Mouse (Mus musculus) midbrain, embryonic 11.5 days (tissue): ENCODE measurements around the gene Adam23. TPM values are rescaled to one million over a fixed set of nuclear protein-coding genes. Genes with fewer than 3 reads are reported as not detected.

Experiments
- ATAC-seq: fragments of 200-750 bp; cut with Nextera tagmentation; 2 replicates; pipeline ENCODE4 v1.8.0; 2017; ENCODE audit warnings: moderate TSS enrichment, moderate library complexity; ENCODE audit not compliant: low FRiP score
- DNase-seq: peaks from one replicate; pipeline ENCODE4 v3.0.0; 2015; ENCODE audit warnings: low spot score; ENCODE audit errors: missing footprints
- H3K27ac ChIP-seq: fragments of 300-500 bp; sonication (generic); 2 replicates; pipeline ENCODE4 v1.5.1; 2014; ENCODE audit warnings: low read depth, low read length
- H3K27me3 ChIP-seq: fragments of 300-500 bp; sonication (generic); 2 replicates; pipeline ENCODE4 v1.6.1; 2014; ENCODE audit warnings: mild to moderate bottlenecking, low read length, moderate library complexity, mixed read lengths; ENCODE audit not compliant: control insufficient read depth, insufficient read depth
- H3K36me3 ChIP-seq: fragments of 300-500 bp; sonication (generic); 2 replicates; pipeline ENCODE4 v1.6.1; 2014; ENCODE audit warnings: mild to moderate bottlenecking, low read length, moderate library complexity, mixed read lengths; ENCODE audit not compliant: control insufficient read depth, insufficient read depth
- H3K4me1 ChIP-seq: fragments of 300-500 bp; sonication (generic); 2 replicates; pipeline ENCODE4 v1.6.1; 2014; ENCODE audit warnings: low read length; ENCODE audit not compliant: control insufficient read depth, insufficient read depth
- H3K4me2 ChIP-seq: fragments of 300-500 bp; sonication (generic); 2 replicates; pipeline ENCODE4 v1.6.1; 2014; ENCODE audit warnings: mild to moderate bottlenecking, moderate library complexity
- H3K4me3 ChIP-seq: fragments of 300-500 bp; sonication (generic); 2 replicates; pipeline ENCODE4 v1.5.1; 2014; ENCODE audit warnings: low read depth, low read length
- H3K9ac ChIP-seq: fragments of 300-500 bp; sonication (generic); 2 replicates; pipeline ENCODE4 v1.6.1; 2014; ENCODE audit warnings: low read length
- H3K9me3 ChIP-seq: fragments of 300-500 bp; sonication (generic); 2 replicates; pipeline ENCODE4 v1.6.1; 2016; ENCODE audit warnings: low read length; ENCODE audit not compliant: control insufficient read depth
- WGBS: fragments of 180-500 bp; shearing (Covaris S2); extraction: QIAGEN DNeasy Blood & Tissue Kit; methylation state at CpG from one replicate; pipeline ENCODE4 v1.1.7; 2014; 5-methylcytosine and 5-hydroxymethylcytosine counted together
- polyA plus RNA-seq: library from polyadenylated mRNA; unstranded; fragments of >200 nt; fragmentation: Nextera tagmentation; extraction: Ambion mirVana; gene quantifications from 2 replicates; pipeline ENCODE4 v1.2.1, GENCODE M21; 2014

The Adam23 gene
- polyA plus RNA-seq, 1 experiment from 2014 or later = 8.0 TPM

DNA sequence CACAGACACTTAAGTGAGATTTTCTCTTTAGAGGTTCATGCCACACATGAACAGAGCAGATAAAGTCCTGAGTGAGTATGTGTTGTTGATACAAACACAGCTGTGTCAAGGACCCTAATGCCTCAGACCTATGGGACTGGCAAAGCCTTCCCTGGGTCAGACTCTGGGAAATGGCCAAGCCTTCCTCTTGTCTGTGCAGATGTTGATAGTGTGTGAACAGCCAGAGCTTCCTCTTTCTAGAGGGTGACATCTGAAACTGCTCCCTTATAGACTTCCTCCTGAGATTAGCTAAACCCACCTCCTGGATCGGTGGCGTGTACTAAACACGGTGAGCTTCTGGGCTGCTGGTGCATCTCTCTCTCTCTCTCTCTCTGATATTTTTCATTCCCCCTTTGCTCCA lies 8.2 kb upstream of the Adam23 start:
- no peak overlapping the region for H3K4me2 ChIP-seq
- no peaks in the 10 kb centered on the region for H3K4me1 ChIP-seq
- WGBS = 62% methylated on average over 3 of the region's 3 CpGs
- H3K27me3 ChIP-seq = no peaks in the 10 kb centered on the region
- H3K9me3 ChIP-seq = no peaks in the 10 kb centered on the region
- no peak for DNase-seq
- no peak overlapping the region for H3K4me3 ChIP-seq
- H3K9ac ChIP-seq = no peak overlapping the region
- no peak overlapping the region for H3K27ac ChIP-seq
- H3K36me3 ChIP-seq = no peaks in the 10 kb centered on the region
- ATAC-seq = no peak

DNA sequence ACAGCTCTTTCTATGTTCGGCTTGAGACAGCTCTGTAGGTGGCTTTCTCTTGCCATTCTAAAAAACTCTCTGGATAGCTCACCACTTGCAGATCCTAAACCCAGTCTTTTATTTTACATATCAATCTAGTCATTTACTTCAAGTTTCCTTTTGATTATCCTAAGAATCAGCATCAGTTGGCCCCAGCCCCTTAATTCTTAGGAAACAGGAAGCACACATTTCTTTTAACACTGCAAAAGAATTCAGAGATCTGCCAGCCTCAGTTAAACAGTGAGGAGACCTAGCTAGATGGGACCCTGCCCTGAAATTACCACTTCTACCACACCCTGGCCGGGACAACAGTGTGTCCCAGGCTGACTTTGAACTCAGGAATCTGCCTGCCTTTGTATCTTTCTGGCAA lies 3.5 kb upstream of the Adam23 start:
- Histone ChIP-seq H3K36me3 (no peaks in the 10 kb centered on the region), H3K27me3 (no peaks in the 10 kb centered on the region; the same call in 1 of the 2 replicates), H3K4me2 (no peak overlapping the region), H3K9me3 (no peaks in the 10 kb centered on the region), H3K4me3 (no peak overlapping the region), H3K9ac (no peak overlapping the region), H3K4me1 (peaks cover 3% of the 10 kb centered on the region; the same call in 1 of the 2 replicates), H3K27ac (no peak overlapping the region)
- ATAC-seq (no peak), DNase-seq (no peak)
- WGBS = 49% methylated on average over 2 of the region's 2 CpGs

DNA sequence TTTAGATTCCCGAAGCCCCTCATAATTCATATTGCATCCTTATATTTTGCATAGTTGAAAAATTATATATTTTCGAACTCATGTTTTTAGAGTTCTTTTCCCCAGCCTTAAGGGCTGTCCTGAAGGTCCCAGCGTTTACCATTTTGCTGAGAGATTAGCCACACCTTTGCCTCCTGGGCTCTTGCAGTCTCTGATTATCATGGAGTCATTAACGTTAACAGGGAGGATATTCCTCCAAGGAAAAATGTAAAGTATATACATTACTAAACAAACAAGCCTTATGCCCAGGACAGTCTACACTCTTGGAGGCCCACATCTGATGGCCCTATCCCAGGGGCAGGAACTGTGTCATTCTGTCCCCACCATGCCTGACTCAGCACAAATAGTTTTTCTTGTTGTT lies 3.1 kb upstream of the Adam23 start:
- 76% methylated on average over 4 of the region's 4 CpGs for WGBS
- Histone ChIP-seq H3K4me1 (peaks cover 3% of the 10 kb centered on the region; the same call in 1 of the 2 replicates), H3K4me2 (no peak overlapping the region), H3K27me3 (no peaks in the 10 kb centered on the region; the same call in 1 of the 2 replicates), H3K27ac (no peak overlapping the region), H3K36me3 (no peaks in the 10 kb centered on the region), H3K9me3 (no peaks in the 10 kb centered on the region), H3K4me3 (no peak overlapping the region), H3K9ac (no peak overlapping the region)
- no peak for DNase-seq
- ATAC-seq = no peak

DNA sequence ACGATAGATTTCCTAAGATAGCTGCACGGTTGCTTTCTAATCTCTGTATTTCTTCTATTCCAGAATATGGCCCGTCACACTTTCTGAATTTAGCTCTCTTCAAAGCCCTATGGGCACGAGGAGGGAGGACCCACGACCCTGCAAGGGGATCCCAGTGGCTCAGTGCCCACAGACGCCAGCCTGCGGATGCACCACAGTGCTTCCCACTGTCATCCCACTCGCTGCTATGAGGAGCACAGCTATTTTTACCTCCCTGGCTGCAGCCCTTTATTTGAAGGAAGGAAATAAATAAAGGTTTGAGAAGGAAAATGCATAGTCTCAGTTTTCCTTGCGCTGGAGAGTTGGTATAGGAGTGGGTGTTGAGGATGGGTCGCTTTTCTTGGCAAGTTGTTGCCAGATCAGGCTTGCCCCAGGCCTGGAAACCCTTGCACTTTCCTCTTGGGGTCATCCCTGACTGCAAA lies 512 bp upstream of the Adam23 start:
- H3K9me3 ChIP-seq = no peaks in the 10 kb centered on the region
- H3K4me1 ChIP-seq = peaks cover 3% of the 10 kb centered on the region; the same call in 1 of the 2 replicates
- H3K27ac ChIP-seq = no peak overlapping the region
- H3K36me3 ChIP-seq = no peaks in the 10 kb centered on the region
- WGBS = 58% methylated on average over 10 of the region's 10 CpGs
- DNase-seq (peak; percentile 86), ATAC-seq (peak; percentile 26; the same call in 1 of the 2 replicates)
- peak overlapping the region; percentile 85 for H3K4me3 ChIP-seq
- peak overlapping the region; percentile 91 for H3K9ac ChIP-seq
- H3K27me3 ChIP-seq = no peaks in the 10 kb centered on the region; the same call in 1 of the 2 replicates
- peak overlapping the region; percentile 97 for H3K4me2 ChIP-seq

DNA sequence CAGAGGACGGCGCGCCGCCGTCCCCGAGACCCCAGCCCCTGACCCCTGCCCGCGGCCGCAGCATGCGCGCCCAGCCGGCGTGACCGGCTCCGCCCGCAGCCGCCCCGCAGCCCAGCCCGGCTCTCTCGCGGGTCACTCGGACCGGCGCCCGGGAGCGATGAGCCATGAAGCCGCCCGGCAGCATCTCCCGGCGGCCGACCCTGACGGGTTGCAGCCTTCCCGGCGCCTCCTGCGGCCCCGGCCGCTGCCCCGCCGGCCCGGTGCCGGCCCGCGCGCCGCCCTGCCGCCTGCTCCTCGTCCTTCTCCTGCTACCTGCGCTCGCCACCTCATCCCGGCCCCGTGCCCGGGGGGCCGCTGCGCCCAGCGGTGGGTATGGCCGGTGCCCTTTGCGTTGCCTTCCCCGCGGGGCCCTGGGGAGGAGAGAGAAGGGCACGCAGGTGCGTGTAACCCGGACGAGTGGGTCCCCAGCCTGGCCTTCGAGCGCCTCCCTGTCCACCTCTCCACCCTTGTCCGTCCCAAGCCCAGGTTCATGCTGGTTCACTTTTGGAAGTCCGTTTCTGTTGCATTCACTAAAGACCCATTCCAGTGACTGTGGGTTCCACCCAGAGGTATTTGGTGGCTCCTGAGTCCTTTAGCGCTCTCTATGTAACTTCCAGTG lies 485 bp downstream of the Adam23 start:
- DNase-seq (peak; percentile 92), ATAC-seq (peak; percentile 84)
- peak overlapping the region; percentile 91 for H3K9ac ChIP-seq
- peak overlapping the region; percentile 44 for H3K27ac ChIP-seq
- H3K4me1 ChIP-seq = peaks cover 3% of the 10 kb centered on the region; the same call in 1 of the 2 replicates
- H3K4me3 ChIP-seq = peak overlapping the region; percentile 85
- H3K27me3 ChIP-seq = no peaks in the 10 kb centered on the region; the same call in 1 of the 2 replicates
- peak overlapping the region; percentile 97 for H3K4me2 ChIP-seq
- H3K36me3 ChIP-seq = no peaks in the 10 kb centered on the region
- no peaks in the 10 kb centered on the region for H3K9me3 ChIP-seq
- WGBS = under 1% methylated on average over 52 of the region's 68 CpGs

DNA sequence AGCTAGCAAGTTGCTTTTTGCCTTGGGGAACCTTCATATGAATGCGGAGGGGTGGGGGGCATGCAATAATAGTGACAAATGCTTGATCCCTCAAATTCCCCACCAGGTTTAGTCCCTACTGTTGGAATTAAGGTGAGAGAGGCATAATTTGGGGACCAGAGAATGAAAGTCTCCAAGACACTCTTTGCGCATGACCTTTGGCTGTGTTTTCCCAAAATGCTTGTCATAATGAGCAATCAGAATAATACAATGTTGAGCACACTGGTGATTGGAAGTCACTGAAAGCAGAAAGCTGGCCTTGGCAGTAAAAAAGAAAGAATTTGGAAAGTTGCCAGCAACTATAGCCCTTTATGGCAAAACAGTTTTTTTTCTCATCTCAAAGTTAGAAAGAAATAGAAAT lies 1.0 kb downstream of the Adam23 start:
- DNase-seq (no peak), ATAC-seq (no peak)
- no peaks in the 10 kb centered on the region for H3K36me3 ChIP-seq
- H3K27ac ChIP-seq = no peak overlapping the region
- H3K4me1 ChIP-seq = peaks cover 3% of the 10 kb centered on the region; the same call in 1 of the 2 replicates
- 70% methylated on average over 2 of the region's 2 CpGs for WGBS
- H3K4me2 ChIP-seq = peak overlapping the region; percentile 97
- H3K9ac ChIP-seq = peak overlapping the region; percentile 91
- H3K9me3 ChIP-seq = no peaks in the 10 kb centered on the region
- no peaks in the 10 kb centered on the region; the same call in 1 of the 2 replicates for H3K27me3 ChIP-seq
- H3K4me3 ChIP-seq = peak overlapping the region; percentile 85

DNA sequence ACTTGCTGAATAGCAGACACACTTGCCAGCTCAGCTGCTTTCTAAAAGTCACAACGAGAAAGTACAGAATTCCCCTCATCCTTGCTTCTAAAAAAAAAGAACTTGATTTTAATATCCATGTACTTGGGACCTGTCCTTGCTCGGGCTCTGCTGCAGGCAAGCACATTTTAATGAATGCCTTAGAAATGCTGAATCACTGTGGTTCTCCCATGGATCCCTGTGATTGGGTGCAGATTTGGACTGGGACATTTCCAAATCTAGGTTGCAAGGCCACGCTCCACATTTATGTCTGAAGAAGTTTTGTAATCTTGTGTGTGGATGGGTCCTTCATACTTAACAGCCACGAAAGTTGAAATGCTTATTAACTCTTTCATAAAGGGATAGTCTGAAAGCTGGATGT lies 4.4 kb downstream of the Adam23 start:
- DNase-seq = no peak
- ATAC-seq = no peak
- H3K4me2 ChIP-seq = no peak overlapping the region
- H3K27ac ChIP-seq = no peak overlapping the region
- H3K4me3 ChIP-seq = no peak overlapping the region
- peaks cover 3% of the 10 kb centered on the region; the same call in 1 of the 2 replicates for H3K4me1 ChIP-seq
- H3K27me3 ChIP-seq = no peaks in the 10 kb centered on the region; the same call in 1 of the 2 replicates
- no peak overlapping the region for H3K9ac ChIP-seq
- 84% methylated on average over 4 of the region's 4 CpGs for WGBS
- no peaks in the 10 kb centered on the region for H3K36me3 ChIP-seq
- H3K9me3 ChIP-seq = no peaks in the 10 kb centered on the region

DNA sequence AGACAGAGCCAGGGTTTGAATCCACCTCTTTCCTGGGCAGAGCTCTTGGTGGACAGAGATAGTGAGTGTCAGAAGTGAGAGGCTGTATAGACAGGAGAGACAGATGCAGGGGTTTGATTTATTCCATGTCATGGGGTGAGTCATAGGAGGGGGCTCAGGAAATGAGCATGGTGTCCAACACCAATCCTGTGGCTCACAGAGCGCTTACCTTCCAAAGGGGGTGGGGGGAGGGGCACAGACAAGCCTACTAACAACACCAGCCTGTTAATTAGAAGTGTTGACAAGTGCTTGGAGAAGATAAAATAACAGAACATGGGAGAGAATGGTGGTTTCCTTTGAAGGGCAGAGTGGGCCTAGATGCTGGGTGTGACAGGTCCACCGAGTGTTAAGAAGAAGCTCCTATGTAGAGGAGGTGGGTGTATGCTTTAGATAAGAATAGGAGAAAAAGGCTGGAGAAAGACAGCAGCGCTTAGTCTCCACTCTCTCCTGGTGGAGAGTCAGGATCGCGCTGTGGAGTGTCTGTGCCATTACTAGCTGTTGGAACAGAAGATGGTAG lies 7.7 kb downstream of the Adam23 start:
- Histone ChIP-seq H3K27ac (no peak overlapping the region), H3K27me3 (no peaks in the 10 kb centered on the region), H3K4me3 (no peak overlapping the region), H3K9ac (no peak overlapping the region), H3K36me3 (no peaks in the 10 kb centered on the region), H3K9me3 (no peaks in the 10 kb centered on the region), H3K4me2 (no peak overlapping the region), H3K4me1 (no peaks in the 10 kb centered on the region)
- WGBS = 83% methylated on average over 5 of the region's 5 CpGs
- ATAC-seq = no peak
- DNase-seq = no peak

DNA sequence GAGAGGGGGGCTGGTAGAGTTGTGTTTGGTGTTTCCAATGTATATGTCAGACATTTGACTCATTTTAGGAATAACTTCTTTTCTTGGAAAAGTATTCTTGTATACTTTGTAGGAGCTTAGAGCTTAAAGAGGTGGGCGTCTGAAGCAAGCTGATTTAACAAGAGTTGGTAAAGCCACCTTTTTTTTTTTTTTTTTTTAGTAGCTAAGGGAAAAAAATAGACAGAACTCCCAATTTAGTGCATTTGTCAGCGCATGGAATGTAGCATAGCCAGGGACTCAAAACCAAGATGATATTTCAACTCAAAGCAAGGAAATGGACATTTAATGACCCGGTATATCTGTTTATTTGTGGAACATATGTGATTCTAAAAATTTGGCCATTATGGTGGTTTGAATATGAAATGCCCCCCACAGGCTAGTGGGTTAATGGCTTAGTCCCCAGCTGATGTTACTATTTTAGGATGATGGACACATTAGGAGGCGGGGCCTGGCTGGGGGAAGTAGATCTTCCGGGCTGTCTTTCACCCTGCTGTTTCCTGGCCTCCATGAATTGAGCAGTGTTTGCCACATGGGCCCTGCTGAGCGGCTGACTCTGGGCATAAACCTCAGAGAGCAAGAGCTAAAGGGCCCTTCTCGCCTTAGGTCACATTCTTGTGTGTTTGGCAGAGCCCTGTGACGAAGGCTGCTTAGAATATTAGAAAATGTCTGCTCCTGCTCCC lies 12.3 kb downstream of the Adam23 start:
- WGBS = 76% methylated on average over 8 of the region's 8 CpGs
- no peak for DNase-seq

More for the DNA sequence above, 12.3 kb downstream of the Adam23 start:
- H3K27me3 ChIP-seq = no peaks in the 10 kb centered on the region
- no peaks in the 10 kb centered on the region for H3K36me3 ChIP-seq
- no peak overlapping the region for H3K4me2 ChIP-seq
- no peaks in the 10 kb centered on the region for H3K4me1 ChIP-seq
- H3K9ac ChIP-seq = no peak overlapping the region
- no peak overlapping the region for H3K27ac ChIP-seq
- H3K4me3 ChIP-seq = no peak overlapping the region
- no peaks in the 10 kb centered on the region for H3K9me3 ChIP-seq
- no peak for ATAC-seq
